Mouse (Mus musculus): Measurements from ENCODE around the gene Gnb3.

- no peak for TF ChIP-seq CTCF (conservative IDR thresholded peaks at IDR 0.05; ENCODE audit: insufficient read depth, insufficient read length, low read depth, low read length)
- TF ChIP-seq POLR2A (IDR thresholded peaks at IDR 0.05; ENCODE audit: low read depth, low read length), result no peak
Observed at GRCm38 (mm10) chr6:124820891-124821290, 19.2 kb downstream of the Gnb3 start.

Data from kidney, adult 2 months (tissue).